Mouse (Mus musculus) erythroblast, embryonic 14.5 days (primary cell): Measurements from ENCODE around the gene Rin3. TPM values are rescaled to one million over a fixed set of nuclear protein-coding genes. Genes with fewer than 3 reads are reported as not detected.

ENCODE experiments used
- H3K27me3 ChIP-seq: 2 replicates; pipeline ENCODE4 v1.6.1; 2012; ENCODE audit warnings: inconsistent platforms; ENCODE audit not compliant: control insufficient read depth
- H3K36me3 ChIP-seq: 2 replicates; pipeline ENCODE4 v1.6.1; 2012; ENCODE audit warnings: mild to moderate bottlenecking, inconsistent platforms; ENCODE audit not compliant: control insufficient read depth
- H3K4me1 ChIP-seq: 2 replicates; pipeline ENCODE4 v1.6.1; 2012; ENCODE audit warnings: inconsistent platforms; ENCODE audit not compliant: control insufficient read depth
- H3K4me3 ChIP-seq: replicated peaks from 2 replicates; pipeline ENCODE3; 2012; ENCODE audit warnings: moderate library complexity, mild to moderate bottlenecking, inconsistent platforms
- H3K9me3 ChIP-seq: 2 replicates; pipeline ENCODE4 v1.6.1; 2012; ENCODE audit warnings: low read length, inconsistent platforms, mixed read lengths; ENCODE audit not compliant: control insufficient read depth
- GATA1 ChIP-seq: IDR thresholded peaks from 2 replicates; pipeline ENCODE4 v1.6.1; 2012; ENCODE audit warnings: low read length, inconsistent platforms, mixed read lengths
- TAL1 ChIP-seq: IDR thresholded peaks from 3 replicates; pipeline ENCODE4 v1.6.1; 2012; ENCODE audit warnings: low read length, inconsistent platforms, mixed read lengths
- polyA plus RNA-seq: library from polyadenylated mRNA; stranded (reverse); fragments of >175 nt; gene quantifications from 2 replicates; pipeline ENCODE4 v1.2.3, GENCODE M21; 2012

Gene Rin3
- polyA plus RNA-seq, 1 experiment: 0.44 TPM

- TF ChIP-seq TAL1 (no peak), GATA1 (no peak)
- no peaks in the 10 kb centered on the region for H3K27me3 ChIP-seq
- no peak overlapping the region for H3K4me3 ChIP-seq
- H3K36me3 ChIP-seq: peaks cover 11% of the 10 kb centered on the region
- H3K4me1 ChIP-seq: peaks cover 41% of the 10 kb centered on the region
- no peaks in the 10 kb centered on the region for H3K9me3 ChIP-seq
These were observed 130.3 kb downstream of the Rin3 start for GRCm38 (mm10) chr12:102413171-102413570.

- TF ChIP-seq GATA1: no peak
- no peak for TF ChIP-seq TAL1
- Histone ChIP-seq H3K4me3 (no peak overlapping the region), H3K4me1 (peaks cover 52% of the 10 kb centered on the region)
These were observed 131.8 kb downstream of the Rin3 start for GRCm38 (mm10) chr12:102414686-102415085.

GRCm38 (mm10) chr12:102416391-102416837 lies 133.6 kb downstream of the Rin3 start:
- TF ChIP-seq GATA1: no peak
- no peak for TF ChIP-seq TAL1
- Histone ChIP-seq H3K4me3 (no peak overlapping the region), H3K4me1 (peaks cover 69% of the 10 kb centered on the region), H3K9me3 (no peaks in the 10 kb centered on the region), H3K27me3 (no peaks in the 10 kb centered on the region), H3K36me3 (peaks cover 14% of the 10 kb centered on the region)

More at GRCm38 (mm10) chr12:102414686-102415085, 131.8 kb downstream of the Rin3 start:
- no peaks in the 10 kb centered on the region for H3K9me3 ChIP-seq
- no peaks in the 10 kb centered on the region for H3K27me3 ChIP-seq
- peaks cover 11% of the 10 kb centered on the region for H3K36me3 ChIP-seq

- TF ChIP-seq TAL1 (no peak), GATA1 (no peak)
- peaks cover 75% of the 10 kb centered on the region for H3K4me1 ChIP-seq
- no peaks in the 10 kb centered on the region for H3K27me3 ChIP-seq
- peaks cover 21% of the 10 kb centered on the region for H3K36me3 ChIP-seq
- no peak overlapping the region for H3K4me3 ChIP-seq
- H3K9me3 ChIP-seq: no peaks in the 10 kb centered on the region
These were observed 134.2 kb downstream of the Rin3 start for GRCm38 (mm10) chr12:102416955-102417510.

GRCm38 (mm10) chr12:102417701-102418100 lies 134.9 kb downstream of the Rin3 start:
- TF ChIP-seq TAL1 (no peak), GATA1 (no peak)
- H3K4me3 ChIP-seq: no peak overlapping the region
- peaks cover 82% of the 10 kb centered on the region for H3K4me1 ChIP-seq
- no peaks in the 10 kb centered on the region for H3K9me3 ChIP-seq
- H3K27me3 ChIP-seq: no peaks in the 10 kb centered on the region
- H3K36me3 ChIP-seq: peaks cover 26% of the 10 kb centered on the region

GRCm38 (mm10) chr12:102419544-102419943 lies 136.7 kb downstream of the Rin3 start:
- H3K36me3 ChIP-seq: peaks cover 27% of the 10 kb centered on the region
- TF ChIP-seq GATA1 (0 out of 2 replicates have a peak, but pooled peaks have one; percentile 21), TAL1 (no peak; the same call in 2 of the 3 replicates)
- H3K4me3 ChIP-seq: no peak overlapping the region
- H3K4me1 ChIP-seq: peaks cover 87% of the 10 kb centered on the region
- H3K9me3 ChIP-seq: no peaks in the 10 kb centered on the region
- no peaks in the 10 kb centered on the region for H3K27me3 ChIP-seq

GRCm38 (mm10) chr12:102420168-102420890 lies 137.5 kb downstream of the Rin3 start:
- Histone ChIP-seq H3K9me3 (no peaks in the 10 kb centered on the region), H3K4me3 (peak overlapping the region; percentile 40), H3K36me3 (peaks cover 32% of the 10 kb centered on the region), H3K4me1 (peaks cover 91% of the 10 kb centered on the region), H3K27me3 (no peaks in the 10 kb centered on the region)
- TF ChIP-seq GATA1 (peak; percentile 84), TAL1 (peak; percentile 94)

- H3K9me3 ChIP-seq: no peaks in the 10 kb centered on the region
- no peaks in the 10 kb centered on the region for H3K27me3 ChIP-seq
- H3K4me1 ChIP-seq: peaks cover 88% of the 10 kb centered on the region
- no peak for TF ChIP-seq TAL1
- TF ChIP-seq GATA1: no peak
- H3K4me3 ChIP-seq: no peak overlapping the region
- H3K36me3 ChIP-seq: peaks cover 32% of the 10 kb centered on the region
These were observed 139.2 kb downstream of the Rin3 start for GRCm38 (mm10) chr12:102422065-102422464.

GRCm38 (mm10) chr12:102422623-102423320 lies 139.9 kb downstream of the Rin3 start:
- Histone ChIP-seq H3K9me3 (no peaks in the 10 kb centered on the region), H3K36me3 (peaks cover 32% of the 10 kb centered on the region), H3K4me3 (no peak overlapping the region), H3K4me1 (peaks cover 81% of the 10 kb centered on the region), H3K27me3 (no peaks in the 10 kb centered on the region)
- no peak for TF ChIP-seq TAL1
- TF ChIP-seq GATA1: no peak
